Mouse (Mus musculus) G1E-ER4 (cell line): ENCODE data around the gene Pip5k1b. TPM values are rescaled to one million over a fixed set of nuclear protein-coding genes. Genes with fewer than 3 reads are reported as not detected.

Experiments used
- GATA1 ChIP-seq: IDR thresholded peaks from one replicate; pipeline ENCODE4 v1.8.0; 2012; ENCODE audit warnings: low read length, inconsistent platforms
- polyA plus RNA-seq: library from polyadenylated mRNA; stranded (reverse); fragments of >175 nt; gene quantifications from 2 replicates; pipeline ENCODE4 v1.2.3, GENCODE M21; 2012

The Pip5k1b gene
- polyA plus RNA-seq, result 10.2 and 10.6 TPM in 2 replicates

DNA sequence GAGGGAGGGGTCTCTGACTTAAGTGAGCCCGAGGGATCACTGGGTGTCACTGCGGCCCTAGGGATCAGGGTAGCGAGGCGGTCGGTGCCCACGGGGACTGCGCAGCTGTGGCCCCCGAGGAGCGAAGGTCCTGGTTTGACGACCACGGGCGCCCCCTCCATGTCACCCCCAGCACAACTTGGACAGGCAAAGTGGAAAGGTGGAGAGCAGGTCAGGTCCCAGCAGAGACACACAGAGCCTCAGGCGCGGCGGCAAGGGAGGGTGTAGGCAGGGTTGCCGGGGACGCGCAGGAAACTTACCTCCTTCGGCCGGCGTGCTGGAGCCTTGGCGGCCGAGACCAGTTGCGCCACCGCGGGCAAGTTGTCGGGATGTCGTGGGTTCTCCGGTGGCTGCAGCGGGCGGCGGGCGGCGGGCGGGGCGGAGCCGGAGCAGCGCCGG, at the start of gene Pip5k1b:
Gene Pip5k1b (minus strand): TSS at position 407 of the 438 bp plus-strand sequence.
- TF ChIP-seq GATA1, result no peak

DNA sequence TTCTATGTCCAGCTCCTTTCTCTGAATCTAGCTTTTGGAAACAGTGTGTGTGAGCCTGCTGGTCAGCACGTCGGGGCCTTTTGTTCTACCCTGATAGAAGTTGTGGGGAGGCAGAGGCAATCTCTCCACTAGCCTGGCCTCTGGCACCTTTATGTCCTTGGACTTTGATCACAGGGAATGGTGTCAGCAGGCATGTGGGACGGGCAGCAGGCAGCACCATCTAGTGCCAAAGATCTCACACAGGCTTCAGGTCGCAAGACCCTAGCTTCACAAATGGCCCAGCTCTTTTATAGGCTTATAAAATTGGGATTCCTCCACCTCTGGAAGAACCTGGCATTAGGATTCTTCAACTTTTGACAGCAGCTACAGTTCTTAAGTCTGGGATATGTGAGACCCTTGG, 48.4 kb upstream of the Pip5k1b start:
- no peak for TF ChIP-seq GATA1

- TF ChIP-seq GATA1, result no peak
Observed at GRCm38 (mm10) chr19:24603431-24603830, 47.8 kb upstream of the Pip5k1b start.

DNA sequence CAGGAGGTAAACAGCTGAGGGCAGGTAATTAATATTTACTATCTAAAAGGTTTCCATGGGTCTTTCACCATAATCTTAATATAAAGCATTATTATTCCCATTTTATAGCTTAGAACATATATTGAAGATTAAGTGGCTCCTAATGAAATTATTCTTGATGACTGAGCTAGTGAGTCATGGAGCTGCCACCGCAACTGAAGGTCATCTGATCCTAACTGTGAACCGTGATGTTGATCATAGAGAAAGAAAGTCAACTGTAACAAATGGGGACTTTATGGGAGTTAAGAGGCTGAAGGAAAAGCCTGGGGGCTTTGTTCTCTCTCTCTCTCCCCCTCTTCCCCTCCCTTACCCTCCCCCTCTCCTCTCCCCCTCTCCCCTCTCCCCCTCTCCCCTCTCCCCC, 31.1 kb upstream of the Pip5k1b start:
- TF ChIP-seq GATA1, result no peak

DNA sequence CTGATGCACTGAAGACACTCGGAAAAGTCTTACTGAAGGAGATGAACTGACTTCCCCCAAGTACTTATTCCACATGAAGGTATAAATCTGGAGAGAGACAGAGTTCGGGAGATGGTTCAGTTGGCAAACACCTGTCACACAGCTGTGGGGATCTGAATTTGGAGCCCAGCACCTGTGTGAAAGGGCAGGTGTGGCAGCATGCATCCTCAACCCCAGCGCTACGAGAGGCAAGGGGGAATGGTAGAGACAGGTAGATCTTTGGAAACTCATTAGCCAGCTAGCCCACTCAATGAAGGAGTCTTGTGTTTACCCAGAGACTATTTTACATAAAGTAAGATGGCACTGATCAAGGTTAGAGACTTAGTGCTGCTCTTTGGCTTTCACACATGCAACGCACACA, 29.5 kb upstream of the Pip5k1b start:
- TF ChIP-seq GATA1, result no peak

DNA sequence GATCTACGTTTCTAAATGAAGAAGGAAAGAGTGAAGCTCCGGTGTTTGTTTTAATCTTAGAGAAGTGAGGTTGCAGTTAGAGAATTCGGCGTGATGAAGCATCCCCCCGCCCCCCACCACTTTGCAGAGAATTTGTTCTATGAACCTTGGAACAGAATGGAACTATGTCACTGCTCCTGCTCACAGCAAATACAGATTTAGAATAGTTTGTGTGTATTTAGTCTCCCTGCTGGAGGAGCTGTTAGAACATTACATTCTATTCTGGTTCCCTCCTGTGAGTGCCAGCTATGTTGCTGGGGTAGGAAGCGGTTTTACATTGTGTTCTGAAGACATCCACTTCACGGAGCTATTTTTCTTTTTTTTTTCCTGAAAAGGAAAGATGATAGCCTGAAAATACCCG, 28.3 kb upstream of the Pip5k1b start:
- TF ChIP-seq GATA1, result no peak

GRCm38 (mm10) chr19:24576125-24576524, 20.5 kb upstream of the Pip5k1b start:
- TF ChIP-seq GATA1, result no peak

DNA sequence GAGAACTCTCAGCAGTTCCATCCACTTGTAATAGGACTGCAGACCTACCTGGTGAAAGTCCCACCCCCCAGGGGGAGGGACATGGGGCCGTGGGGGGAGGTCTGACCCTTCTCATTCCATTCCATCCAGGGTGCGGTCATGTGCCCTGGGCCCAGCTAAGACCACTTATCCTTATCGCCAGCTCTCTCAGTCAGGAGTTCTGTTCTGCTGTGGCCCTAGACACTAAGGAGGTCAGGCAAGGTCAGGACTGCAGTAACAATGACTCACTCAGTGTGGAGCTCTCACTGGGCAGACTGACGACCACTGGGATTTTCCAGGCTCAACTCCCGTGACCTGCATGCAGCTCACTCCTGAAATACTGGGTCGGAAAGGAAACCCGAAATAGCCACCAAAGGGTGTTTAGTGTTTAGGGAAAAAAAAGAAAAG, 16.1 kb upstream of the Pip5k1b start:
- no peak for TF ChIP-seq GATA1

DNA sequence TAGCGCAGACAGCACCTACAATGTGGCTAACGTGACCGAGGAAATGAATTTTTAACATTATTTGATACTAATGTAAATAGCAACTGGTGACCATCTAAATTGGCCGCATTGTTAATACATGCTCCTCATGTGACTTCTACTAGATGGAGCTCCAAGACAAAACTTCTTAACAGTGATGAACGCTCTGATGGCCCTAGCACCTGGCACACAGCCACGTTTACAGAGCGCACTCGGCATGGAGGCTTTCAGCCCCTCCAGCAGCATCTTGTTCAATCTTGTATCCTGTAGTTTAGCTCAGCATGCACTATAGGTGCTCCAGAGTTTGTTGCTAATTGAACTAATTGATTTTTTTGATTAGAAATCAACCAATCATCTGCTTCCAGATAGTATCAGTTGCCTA, 15.3 kb upstream of the Pip5k1b start:
- no peak for TF ChIP-seq GATA1

DNA sequence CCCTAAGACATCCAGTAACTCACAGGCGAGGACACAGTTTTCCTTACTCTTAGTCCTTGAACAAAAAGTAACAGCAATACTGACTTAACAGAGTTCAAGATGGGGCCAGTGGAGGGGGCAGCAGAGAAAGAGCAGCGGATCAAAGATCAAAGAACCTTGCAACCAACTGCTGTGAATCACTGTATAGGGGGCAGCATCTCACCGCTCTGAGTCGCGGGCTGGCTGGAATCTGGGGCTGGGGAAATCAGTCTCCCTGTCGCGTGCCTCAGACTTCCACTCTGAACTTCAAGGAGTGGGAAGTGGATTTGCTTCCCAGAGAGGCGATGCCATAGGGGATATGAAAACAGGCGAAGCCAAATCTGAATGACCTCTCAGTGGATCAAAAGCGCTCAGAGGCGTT, 1.8 kb upstream of the Pip5k1b start:
- no peak for TF ChIP-seq GATA1

DNA sequence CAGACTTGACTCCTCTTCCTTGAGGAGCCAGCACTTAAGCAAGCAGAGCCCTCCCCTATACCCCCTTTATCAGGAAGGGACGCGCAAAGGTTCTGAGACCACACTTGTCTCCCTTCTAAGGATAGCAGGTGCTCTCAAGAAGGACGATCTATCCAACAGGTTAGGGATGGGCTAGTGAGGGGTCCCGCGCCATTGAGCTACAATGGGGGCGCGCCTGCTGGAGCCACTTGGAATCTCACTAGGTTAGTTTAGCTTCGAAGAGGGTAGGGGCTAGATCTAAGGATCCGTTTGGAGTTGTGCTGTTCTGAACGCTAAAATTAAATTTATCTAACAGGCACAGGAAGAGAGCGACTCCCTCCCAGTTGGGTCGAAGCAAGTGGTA, 904 bp upstream of the Pip5k1b start:
- no peak for TF ChIP-seq GATA1

- TF ChIP-seq GATA1, result no peak
Observed at GRCm38 (mm10) chr19:24555904-24556584, 372 bp upstream of the Pip5k1b start.

DNA sequence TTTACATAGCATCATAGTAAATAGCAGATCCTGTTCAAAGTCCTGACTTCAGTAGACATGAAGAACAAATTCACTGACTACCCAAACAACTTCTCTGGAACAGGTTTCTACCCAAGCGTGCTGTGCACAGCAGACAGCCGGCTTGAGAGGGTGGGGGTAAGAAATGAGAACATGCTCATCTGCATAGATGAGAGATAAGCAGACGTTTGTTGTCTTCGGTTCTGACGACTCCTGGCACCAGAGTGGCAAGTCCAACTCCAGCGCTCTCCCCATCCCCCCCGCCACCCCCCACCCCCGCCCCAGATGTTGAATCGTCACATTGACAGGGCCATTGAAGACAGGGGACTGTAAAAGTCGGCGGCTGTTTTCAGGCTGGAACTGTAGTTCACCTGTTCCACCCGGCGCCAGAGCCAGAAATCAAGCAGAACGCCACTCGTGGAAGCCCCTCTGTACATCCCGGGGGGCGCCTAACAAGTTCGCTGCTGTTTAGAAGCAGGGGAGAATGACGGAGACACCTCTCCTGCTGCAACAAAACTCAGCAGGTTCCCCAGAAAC, 684 bp downstream of the Pip5k1b start:
- TF ChIP-seq GATA1, result no peak

GRCm38 (mm10) chr19:24554425-24554824, 1.2 kb downstream of the Pip5k1b start:
- TF ChIP-seq GATA1, result no peak

DNA sequence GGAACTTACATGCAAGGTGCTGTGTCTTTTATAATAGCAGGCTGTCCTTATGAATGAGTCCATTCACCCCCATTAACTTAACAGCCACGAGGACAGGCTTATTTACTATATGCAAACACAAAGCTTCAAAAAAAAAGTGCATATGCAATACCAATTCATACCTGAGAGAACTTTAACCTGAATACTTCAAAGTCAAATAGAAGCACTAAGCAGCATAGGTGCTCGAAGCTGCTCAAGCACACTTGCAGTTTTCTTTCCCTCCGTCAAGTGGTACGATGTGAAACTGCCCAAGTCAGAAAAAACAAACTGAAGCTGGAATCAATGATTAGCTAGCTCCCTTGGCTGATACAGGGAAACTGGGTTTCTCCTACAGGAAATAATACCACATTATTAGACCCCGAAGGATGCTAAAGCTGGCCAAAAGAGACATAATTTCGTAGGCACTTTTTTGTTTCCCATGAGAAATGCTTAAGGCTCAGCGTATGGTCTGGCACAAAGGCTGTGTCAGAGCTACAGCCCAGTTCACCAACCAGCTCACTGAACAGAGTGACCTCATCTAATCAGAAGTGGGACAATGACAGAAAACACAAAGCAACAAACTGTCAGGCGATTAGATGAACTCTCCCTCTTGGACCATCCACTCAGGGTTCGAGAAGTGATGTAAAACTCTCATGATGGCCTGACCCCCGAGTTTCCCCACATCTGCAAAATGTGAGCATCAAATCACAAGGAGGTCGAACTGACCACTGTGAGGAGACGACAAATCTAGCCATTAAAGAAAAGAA, 2.2 kb downstream of the Pip5k1b start:
- no peak for TF ChIP-seq GATA1

DNA sequence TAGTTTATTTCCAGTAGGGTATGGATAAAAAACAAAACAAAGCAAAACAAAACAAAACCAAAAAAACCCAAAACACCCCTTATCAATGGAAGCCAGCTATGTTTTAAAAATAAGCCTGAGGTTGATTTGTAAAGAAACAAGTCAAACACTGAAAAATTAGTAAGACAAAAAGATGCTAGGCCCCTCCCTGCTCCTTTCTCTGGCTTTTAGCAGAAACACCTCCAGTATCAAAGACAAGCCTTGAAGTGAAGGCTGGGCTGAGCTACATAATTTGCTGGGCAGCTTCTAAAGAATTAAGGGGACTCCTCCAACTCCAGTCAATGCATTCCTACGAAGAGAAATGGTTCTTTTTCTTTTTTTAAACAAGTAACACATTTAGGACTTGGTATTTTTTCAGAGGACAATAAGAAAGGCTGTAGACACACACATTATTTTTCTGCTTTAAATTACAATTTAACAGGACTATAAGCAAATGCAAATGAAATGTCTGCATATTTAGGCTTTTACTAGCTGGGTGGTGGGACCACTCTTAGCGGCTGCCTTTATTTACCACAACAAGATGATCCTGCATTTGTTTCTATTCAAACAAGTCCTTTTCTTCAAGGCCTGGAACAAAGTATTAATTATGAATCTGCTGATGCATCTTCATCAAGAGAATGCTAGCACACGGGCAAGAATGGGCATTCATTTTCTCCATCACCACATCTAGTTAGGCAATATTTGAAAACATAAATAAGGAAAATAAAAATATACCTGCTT, 4.3 kb downstream of the Pip5k1b start:
- TF ChIP-seq GATA1, result no peak
